Mouse (Mus musculus) liver, embryonic 16.5 days (tissue): Measurements from ENCODE around the gene Tenm3. TPM values are rescaled to one million over a fixed set of nuclear protein-coding genes. Genes with fewer than 3 reads are reported as not detected.
A peak's percentile ranks its signal among the peaks of the same experiment; 100 is the strongest.

ENCODE experiments used
- ATAC-seq: fragments of 200-750 bp; cut with Nextera tagmentation; 2 replicates; pipeline ENCODE4 v1.8.0; 2017; ENCODE audit warnings: low read depth, mild to moderate bottlenecking, moderate number of reproducible peaks, moderate library complexity
- H3K27ac ChIP-seq: fragments of 300-500 bp; sonication (generic); 2 replicates; pipeline ENCODE4 v1.5.1; 2014; ENCODE audit warnings: mild to moderate bottlenecking, low read length
- H3K27me3 ChIP-seq: fragments of 300-500 bp; sonication (generic); 2 replicates; pipeline ENCODE4 v1.6.1; 2014; ENCODE audit warnings: low read depth, low read length, mixed read lengths; ENCODE audit not compliant: control insufficient read depth, insufficient read depth
- H3K36me3 ChIP-seq: fragments of 300-500 bp; sonication (generic); 2 replicates; pipeline ENCODE4 v1.6.1; 2014; ENCODE audit warnings: mild to moderate bottlenecking; ENCODE audit not compliant: control insufficient read depth, insufficient read depth
- H3K4me1 ChIP-seq: fragments of 300-500 bp; sonication (generic); 2 replicates; pipeline ENCODE4 v1.6.1; 2014; ENCODE audit warnings: low read depth, low read length, mixed read lengths; ENCODE audit not compliant: control insufficient read depth
- H3K4me2 ChIP-seq: fragments of 300-500 bp; sonication (generic); 2 replicates; pipeline ENCODE4 v1.6.1; 2014; ENCODE audit warnings: low read depth, low read length, mixed read lengths
- H3K4me3 ChIP-seq: fragments of 300-500 bp; sonication (generic); 2 replicates; pipeline ENCODE4 v1.5.1; 2014; ENCODE audit warnings: low read depth, mild to moderate bottlenecking, low read length
- H3K9ac ChIP-seq: fragments of 300-500 bp; sonication (generic); 2 replicates; pipeline ENCODE4 v1.6.1; 2014; ENCODE audit warnings: low read depth, low read length
- H3K9me3 ChIP-seq: fragments of 300-500 bp; sonication (generic); replicated peaks from 2 replicates; pipeline ENCODE4 v1.6.1; 2016; ENCODE audit warnings: low read length; ENCODE audit not compliant: control insufficient read depth
- WGBS: fragments of 180-500 bp; shearing (Covaris S2); extraction: QIAGEN DNeasy Blood & Tissue Kit; methylation state at CpG from one replicate; pipeline ENCODE4 v1.1.7; 2014; ENCODE audit not compliant: insufficient replicate concordance; 5-methylcytosine and 5-hydroxymethylcytosine counted together
- polyA plus RNA-seq: library from polyadenylated mRNA; unstranded; fragments of >200 nt; fragmentation: Nextera tagmentation; extraction: Ambion mirVana; gene quantifications from 2 replicates; pipeline ENCODE4 v1.2.1, GENCODE M21; 2015

The Tenm3 gene
- polyA plus RNA-seq, 1 experiment from 2014 or later, result 6.0 TPM

DNA sequence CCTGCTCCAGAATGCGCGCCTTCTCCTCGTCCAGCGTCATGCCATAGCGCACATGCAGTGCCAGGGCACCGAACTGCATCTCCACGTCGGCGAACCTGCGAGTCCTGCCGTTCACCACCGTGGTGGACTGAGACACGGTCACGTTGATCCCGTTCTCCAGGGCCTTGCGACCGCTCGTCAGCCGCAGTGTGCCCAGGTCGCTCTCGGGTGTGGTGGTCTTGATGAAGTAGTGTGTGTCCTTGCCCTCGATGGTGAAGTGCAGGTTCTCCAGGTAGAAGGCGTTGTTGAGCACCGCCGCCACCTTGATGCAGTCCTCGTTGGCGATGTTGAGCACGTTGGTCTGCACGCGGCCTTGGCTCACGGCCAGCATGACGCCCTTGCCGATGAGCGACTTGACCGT is 615.1 kb downstream of the Tenm3 start:
- Histone ChIP-seq H3K9me3 (no peaks in the 10 kb centered on the region; the same call in 1 of the 2 replicates), H3K4me1 (no peaks in the 10 kb centered on the region), H3K27ac (no peak overlapping the region), H3K27me3 (no peaks in the 10 kb centered on the region), H3K4me3 (no peak overlapping the region), H3K9ac (no peak overlapping the region), H3K36me3 (peaks cover 8% of the 10 kb centered on the region), H3K4me2 (no peak overlapping the region)
- WGBS, result 85% methylated on average over 35 of the region's 35 CpGs
- no peak for ATAC-seq

DNA sequence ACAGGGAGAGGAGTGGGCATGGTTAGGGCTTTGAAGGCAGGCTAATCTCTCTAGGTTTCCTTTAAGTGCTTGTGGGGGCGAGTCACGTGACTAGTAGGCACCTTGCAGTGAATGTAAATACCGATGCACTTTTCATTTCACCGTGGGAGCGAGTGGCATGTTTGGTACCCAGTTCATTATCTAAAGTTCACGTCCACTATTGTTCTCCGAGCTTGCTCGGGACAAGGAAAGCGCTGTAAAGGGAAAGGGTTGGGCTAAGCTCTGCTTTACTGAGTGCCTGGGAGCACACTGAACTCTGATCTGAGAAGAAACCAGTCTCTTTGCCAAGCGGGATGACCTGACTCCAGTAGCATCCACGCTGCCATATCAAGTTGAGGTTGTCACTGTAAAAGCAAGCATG is 619.0 kb downstream of the Tenm3 start:
- no peak overlapping the region for H3K4me2 ChIP-seq
- H3K4me1 ChIP-seq, result no peaks in the 10 kb centered on the region
- H3K4me3 ChIP-seq, result no peak overlapping the region
- H3K9ac ChIP-seq, result no peak overlapping the region
- no peaks in the 10 kb centered on the region for H3K27me3 ChIP-seq
- 37% methylated on average over 11 of the region's 11 CpGs for WGBS
- no peaks in the 10 kb centered on the region; the same call in 1 of the 2 replicates for H3K9me3 ChIP-seq
- H3K27ac ChIP-seq, result no peak overlapping the region
- no peak for ATAC-seq
- H3K36me3 ChIP-seq, result peaks cover 8% of the 10 kb centered on the region

DNA sequence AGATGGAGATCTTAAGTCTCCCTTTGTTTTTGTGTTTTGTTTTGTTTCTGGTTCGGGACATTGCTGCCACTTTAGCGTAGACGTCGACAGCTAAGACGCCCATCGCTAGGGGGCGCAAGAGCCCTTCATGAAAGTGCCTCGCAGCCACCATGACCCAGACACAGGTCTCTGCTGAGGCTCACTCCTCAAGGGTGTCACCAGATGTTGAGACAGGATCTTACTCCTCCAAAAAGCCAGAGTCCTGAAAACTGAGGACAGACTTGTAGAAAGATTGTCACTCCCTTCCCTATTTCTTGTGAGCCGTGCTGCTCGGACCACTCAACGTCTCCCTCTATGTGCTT is 621.4 kb downstream of the Tenm3 start:
- WGBS, result 13% methylated on average over 11 of the region's 11 CpGs
- Histone ChIP-seq H3K9ac (no peak overlapping the region), H3K27me3 (no peaks in the 10 kb centered on the region), H3K9me3 (no peaks in the 10 kb centered on the region), H3K4me2 (peak overlapping the region; percentile 57), H3K4me1 (no peaks in the 10 kb centered on the region), H3K36me3 (no peaks in the 10 kb centered on the region), H3K4me3 (peak overlapping the region; percentile 43), H3K27ac (no peak overlapping the region)
- peak; percentile 47; the same call in 1 of the 2 replicates for ATAC-seq

DNA sequence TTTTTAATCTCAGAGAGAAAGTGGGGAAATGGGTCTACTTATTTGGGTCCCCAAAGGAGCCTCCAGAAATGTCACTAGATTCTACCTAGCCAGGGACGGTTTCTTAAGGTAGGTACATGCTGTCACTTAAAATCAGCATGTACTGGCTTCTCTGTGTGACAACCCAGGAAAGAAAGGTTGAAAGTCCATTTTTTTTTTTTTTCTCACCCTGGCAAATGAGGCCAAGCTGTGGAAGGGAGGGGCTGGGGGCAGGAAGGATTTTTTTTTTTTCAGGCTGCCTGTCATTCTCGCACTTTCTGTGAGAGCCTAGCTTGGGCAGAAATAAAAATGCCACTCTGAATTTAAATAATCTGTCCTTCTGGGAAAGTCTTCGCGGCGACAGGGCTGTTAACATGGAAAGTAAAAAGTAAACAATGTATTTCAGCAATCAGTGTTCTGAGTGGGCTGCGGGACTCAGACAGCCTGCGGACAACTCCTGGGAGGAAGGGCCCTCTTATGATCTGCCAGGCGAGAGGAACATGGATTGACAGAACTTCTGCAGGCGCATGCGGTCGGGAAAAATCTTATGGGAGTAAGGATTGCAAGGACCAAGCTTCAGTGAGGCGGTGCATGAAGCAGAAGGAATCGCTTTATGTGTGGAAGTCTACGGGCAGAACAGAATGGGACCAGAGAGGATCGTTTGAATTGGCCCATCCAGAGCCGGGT is 621.9 kb downstream of the Tenm3 start:
- 0 out of 2 replicates have a peak, but pooled peaks have one; percentile 11 for ATAC-seq
- Histone ChIP-seq H3K9ac (no peak overlapping the region), H3K4me1 (no peaks in the 10 kb centered on the region), H3K4me3 (peak overlapping the region; percentile 43), H3K9me3 (no peaks in the 10 kb centered on the region), H3K27me3 (no peaks in the 10 kb centered on the region), H3K27ac (no peak overlapping the region), H3K36me3 (no peaks in the 10 kb centered on the region), H3K4me2 (peak overlapping the region; percentile 57)
- 16% methylated on average over 16 of the region's 16 CpGs for WGBS

DNA sequence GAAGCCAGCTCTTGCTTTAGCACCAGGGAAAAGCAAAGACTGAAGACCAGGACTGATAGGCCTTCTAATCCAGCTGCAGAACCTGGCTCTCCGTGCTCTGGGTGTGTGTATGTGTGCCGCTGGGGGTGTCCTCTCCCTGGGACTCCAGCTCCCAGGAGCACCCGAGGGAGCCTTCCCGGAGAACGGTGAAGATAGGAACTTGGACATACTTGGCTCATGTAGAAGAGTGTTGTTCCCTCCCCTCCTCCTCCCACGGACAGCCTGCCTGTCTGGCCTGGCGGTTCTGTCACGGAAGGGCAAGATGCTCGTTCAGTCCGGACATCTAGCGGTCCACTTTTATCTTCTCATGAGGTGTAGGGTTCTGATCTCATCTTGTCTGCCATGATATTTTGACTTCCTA is 622.4 kb downstream of the Tenm3 start:
- Histone ChIP-seq H3K4me1 (no peaks in the 10 kb centered on the region), H3K4me3 (no peak overlapping the region), H3K27me3 (no peaks in the 10 kb centered on the region), H3K9me3 (no peaks in the 10 kb centered on the region), H3K36me3 (no peaks in the 10 kb centered on the region), H3K27ac (no peak overlapping the region), H3K4me2 (no peak overlapping the region), H3K9ac (no peak overlapping the region)
- ATAC-seq, result no peak
- WGBS, result 69% methylated on average over 11 of the region's 11 CpGs

DNA sequence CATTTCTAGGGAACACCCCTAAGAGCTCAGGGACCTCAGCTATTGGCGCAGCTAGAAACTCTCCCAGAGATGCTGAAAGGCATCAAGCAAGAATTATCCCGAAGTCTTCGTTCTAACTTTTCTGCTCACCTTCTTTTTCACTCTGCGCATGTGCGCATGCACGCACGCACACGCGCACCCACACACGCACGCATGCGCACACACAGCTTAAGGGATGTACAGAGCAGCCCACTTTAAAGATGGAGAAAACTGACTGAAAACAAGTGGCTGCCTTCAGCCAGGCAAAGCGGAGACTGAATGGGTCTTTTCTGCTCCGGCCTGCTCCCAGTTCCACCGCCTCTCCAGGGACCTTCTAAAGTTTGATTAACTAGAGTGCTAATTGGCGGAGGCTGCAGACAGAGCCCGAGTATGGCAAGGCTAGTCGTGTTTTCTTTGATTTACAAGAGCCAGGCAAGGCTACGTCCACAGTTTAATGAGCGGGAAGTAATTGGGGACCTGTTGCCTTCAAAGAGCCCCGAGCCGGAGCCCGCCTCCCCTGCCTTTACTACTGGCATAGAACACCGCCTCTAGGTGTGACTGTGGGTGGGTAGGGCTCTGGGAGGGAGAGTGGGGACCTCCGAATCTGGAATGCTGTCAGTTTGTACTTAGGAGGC is 623.1 kb downstream of the Tenm3 start:
- Histone ChIP-seq H3K9ac (no peak overlapping the region), H3K4me3 (no peak overlapping the region), H3K36me3 (no peaks in the 10 kb centered on the region), H3K27me3 (no peaks in the 10 kb centered on the region), H3K4me1 (no peaks in the 10 kb centered on the region), H3K27ac (no peak overlapping the region), H3K4me2 (no peak overlapping the region), H3K9me3 (no peaks in the 10 kb centered on the region)
- 66% methylated on average over 25 of the region's 25 CpGs for WGBS
- no peak for ATAC-seq

DNA sequence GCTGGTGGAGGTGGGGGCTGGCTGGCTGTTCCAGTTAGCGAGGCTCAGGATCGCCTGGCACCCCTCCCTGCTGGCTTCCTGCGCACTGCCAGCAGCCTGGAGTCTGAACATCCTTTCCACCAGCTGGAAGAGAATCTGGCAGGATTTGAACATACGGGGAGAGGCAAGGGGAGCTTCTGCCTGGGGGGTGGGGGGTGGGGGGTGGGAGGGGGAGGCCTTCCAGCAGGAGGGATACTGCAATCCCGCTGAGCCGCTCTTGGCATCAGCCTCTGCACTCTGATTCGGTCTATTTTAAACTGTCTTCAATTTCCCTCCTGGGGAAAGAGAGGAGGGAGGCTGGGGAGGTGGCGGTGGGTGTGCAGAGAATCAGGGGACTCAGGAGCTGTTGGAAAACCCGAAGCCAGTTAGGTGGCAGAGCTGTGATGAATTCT is 628.7 kb downstream of the Tenm3 start:
- Histone ChIP-seq H3K4me1 (no peaks in the 10 kb centered on the region), H3K9me3 (no peaks in the 10 kb centered on the region), H3K27ac (no peak overlapping the region), H3K27me3 (no peaks in the 10 kb centered on the region), H3K9ac (no peak overlapping the region), H3K36me3 (no peaks in the 10 kb centered on the region), H3K4me3 (no peak overlapping the region), H3K4me2 (no peak overlapping the region)
- ATAC-seq, result no peak
- 41% methylated on average over 9 of the region's 9 CpGs for WGBS

DNA sequence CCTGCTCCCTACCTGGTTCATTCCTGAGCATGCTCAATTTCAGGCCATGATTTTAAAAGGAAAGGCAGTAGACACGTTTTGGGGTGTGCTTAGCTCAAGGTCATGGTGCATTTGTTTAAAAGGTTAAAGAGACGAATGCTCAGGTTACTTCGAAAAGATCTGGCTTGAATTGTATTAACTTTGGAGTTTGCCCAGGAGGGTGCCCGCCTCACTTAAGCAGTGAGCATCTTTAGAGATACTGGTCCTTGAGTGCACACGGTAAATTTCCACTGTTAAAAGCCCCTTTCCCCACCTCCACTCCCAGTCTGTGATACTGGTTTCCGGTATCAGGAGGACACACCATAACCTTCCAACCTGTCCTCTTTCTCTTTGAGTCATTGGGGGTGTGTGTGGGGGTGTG is 629.4 kb downstream of the Tenm3 start:
- Histone ChIP-seq H3K4me1 (no peaks in the 10 kb centered on the region), H3K36me3 (no peaks in the 10 kb centered on the region), H3K4me2 (no peak overlapping the region), H3K27ac (no peak overlapping the region), H3K9ac (no peak overlapping the region), H3K4me3 (no peak overlapping the region), H3K27me3 (no peaks in the 10 kb centered on the region), H3K9me3 (no peaks in the 10 kb centered on the region)
- 60% methylated on average over 6 of the region's 6 CpGs for WGBS
- no peak for ATAC-seq

DNA sequence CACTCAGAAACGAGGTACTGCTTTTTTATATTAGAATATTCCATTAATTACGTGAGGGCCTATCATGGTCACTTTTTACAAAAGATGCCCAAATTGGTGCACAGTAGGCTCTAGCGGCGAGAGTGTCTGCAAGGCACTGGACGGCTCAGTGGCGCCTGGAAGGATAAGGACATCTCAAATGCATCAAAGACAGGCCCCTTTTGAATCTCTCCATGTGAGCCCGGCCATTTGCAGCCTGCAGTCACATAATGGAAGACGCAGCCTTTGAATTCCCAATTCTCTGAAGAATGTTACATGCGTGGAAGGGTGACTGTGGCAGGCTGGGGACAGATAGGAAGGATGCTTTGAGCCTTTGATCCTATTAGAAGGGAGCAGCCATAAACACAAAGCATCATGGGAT is 631.8 kb downstream of the Tenm3 start:
- Histone ChIP-seq H3K27ac (no peak overlapping the region), H3K4me1 (no peaks in the 10 kb centered on the region), H3K27me3 (no peaks in the 10 kb centered on the region), H3K9ac (no peak overlapping the region), H3K9me3 (no peaks in the 10 kb centered on the region), H3K4me3 (no peak overlapping the region), H3K36me3 (no peaks in the 10 kb centered on the region), H3K4me2 (no peak overlapping the region)
- no peak for ATAC-seq
- WGBS, result 68% methylated on average over 9 of the region's 9 CpGs
